Mouse (Mus musculus) liver, adult 2 months (tissue): ENCODE data around the gene Tm4sf5. TPM values are rescaled to one million over a fixed set of nuclear protein-coding genes. Genes with fewer than 3 reads are reported as not detected.

Experiments
- DNase-seq: peaks from one replicate; pipeline ENCODE4 v3.0.0-alpha.2; 2011; ENCODE audit warnings: low read depth, low spot score; ENCODE audit errors: extremely low read depth
- H3K27ac ChIP-seq: fragments of 200-500 bp; replicated peaks from 2 replicates; pipeline ENCODE4 v1.5.1; 2012; ENCODE audit warnings: low read depth, mild to moderate bottlenecking, control low read depth, inconsistent platforms, low read length; ENCODE audit not compliant: insufficient read depth
- H3K27me3 ChIP-seq: fragments of 200-500 bp; 2 replicates; pipeline ENCODE4 v1.6.1; 2012; ENCODE audit warnings: mild to moderate bottlenecking, moderate library complexity, low read length, inconsistent platforms; ENCODE audit not compliant: control insufficient read depth, insufficient read depth
- H3K36me3 ChIP-seq: fragments of 200-500 bp; 2 replicates; pipeline ENCODE4 v1.6.1; 2012; ENCODE audit warnings: low read length, inconsistent platforms; ENCODE audit not compliant: control insufficient read depth, insufficient read depth
- H3K4me1 ChIP-seq: fragments of 200-500 bp; 2 replicates; pipeline ENCODE4 v1.6.1; 2011; ENCODE audit warnings: low read length; ENCODE audit not compliant: control insufficient read depth, insufficient read depth
- H3K4me3 ChIP-seq: fragments of 200-500 bp; 2 replicates; pipeline ENCODE4 v1.5.1; 2011; ENCODE audit warnings: low read depth, mild to moderate bottlenecking, control low read depth, low read length, moderate library complexity; ENCODE audit not compliant: insufficient read depth
- H3K79me2 ChIP-seq: fragments of 200-500 bp; 2 replicates; pipeline ENCODE4 v1.6.1; 2012; ENCODE audit warnings: inconsistent platforms, mild to moderate bottlenecking, low read length, moderate library complexity; ENCODE audit not compliant: control insufficient read depth, insufficient read depth
- H3K9ac ChIP-seq: fragments of 200-500 bp; 2 replicates; pipeline ENCODE4 v1.6.1; 2012; ENCODE audit warnings: low read depth, mild to moderate bottlenecking, control low read depth, inconsistent platforms, low read length
- CTCF ChIP-seq: fragments of 200-500 bp; IDR thresholded peaks from 2 replicates; pipeline ENCODE4 v1.5.1; 2011; ENCODE audit warnings: low read depth, low read length, control low read depth
- POLR2A ChIP-seq: fragments of 200-500 bp; IDR thresholded peaks from 2 replicates; pipeline ENCODE4 v1.6.1; 2011; ENCODE audit warnings: low read length, control low read depth; ENCODE audit not compliant: insufficient read depth; ENCODE audit errors: extremely low read depth
- WGBS: fragments of 180-500 bp; shearing (Covaris S2); methylation state at CpG from one replicate; pipeline ENCODE4 v1.1.7; 2018; 5-methylcytosine and 5-hydroxymethylcytosine counted together
- polyA plus RNA-seq: library from polyadenylated mRNA; depleted of rRNA; stranded (reverse); fragments of >200 nt; gene quantifications from 2 replicates; pipeline ENCODE4 v1.2.3, GENCODE M21; 2012
- total RNA-seq: library from RNA; depleted of rRNA; stranded (reverse); fragments of >200 nt; gene quantifications from 2 replicates; pipeline ENCODE4 v1.2.3, GENCODE M21; 2014

Tm4sf5 gene
- total and polyA plus RNA-seq, 2 experiments: not detected

- no peak for DNase-seq
- Histone ChIP-seq H3K4me1 (no peaks in the 10 kb centered on the region), H3K9ac (no peak overlapping the region), H3K79me2 (no peaks in the 10 kb centered on the region), H3K27me3 (no peaks in the 10 kb centered on the region), H3K36me3 (no peaks in the 10 kb centered on the region), H3K27ac (no peak overlapping the region), H3K4me3 (no peak overlapping the region)
- WGBS: 65% methylated on average over 4 of the region's 4 CpGs
- TF ChIP-seq CTCF (no peak), POLR2A (no peak)
Measured at GRCm38 (mm10) chr11:70487816-70488215, 17.2 kb upstream of the Tm4sf5 start.

- 91% methylated on average over 3 of the region's 3 CpGs for WGBS
- Histone ChIP-seq H3K9ac (no peak overlapping the region), H3K27me3 (no peaks in the 10 kb centered on the region), H3K4me3 (no peak overlapping the region), H3K4me1 (no peaks in the 10 kb centered on the region), H3K36me3 (no peaks in the 10 kb centered on the region), H3K79me2 (no peaks in the 10 kb centered on the region), H3K27ac (no peak overlapping the region)
- no peak for DNase-seq
- TF ChIP-seq CTCF: no peak
- no peak for TF ChIP-seq POLR2A
Measured at GRCm38 (mm10) chr11:70489138-70489537, 15.9 kb upstream of the Tm4sf5 start.

- Histone ChIP-seq H3K4me3 (no peak overlapping the region), H3K4me1 (no peaks in the 10 kb centered on the region), H3K36me3 (no peaks in the 10 kb centered on the region), H3K27me3 (no peaks in the 10 kb centered on the region), H3K27ac (no peak overlapping the region), H3K79me2 (no peaks in the 10 kb centered on the region), H3K9ac (no peak overlapping the region)
- peak; percentile 54 for DNase-seq
- 78% methylated on average over 6 of the region's 6 CpGs for WGBS
- no peak for TF ChIP-seq POLR2A
- TF ChIP-seq CTCF: no peak
Measured at GRCm38 (mm10) chr11:70489684-70490083, 15.4 kb upstream of the Tm4sf5 start.

- Histone ChIP-seq H3K9ac (no peak overlapping the region), H3K36me3 (no peaks in the 10 kb centered on the region), H3K4me3 (no peak overlapping the region), H3K4me1 (peaks cover 14% of the 10 kb centered on the region), H3K27me3 (no peaks in the 10 kb centered on the region), H3K27ac (no peak overlapping the region), H3K79me2 (no peaks in the 10 kb centered on the region)
- TF ChIP-seq POLR2A (no peak), CTCF (peak; percentile 17; the same call in 1 of the 2 replicates)
- 69% methylated on average over 14 of the region's 14 CpGs for WGBS
- no peak for DNase-seq
Measured at GRCm38 (mm10) chr11:70499566-70500475, 5.2 kb upstream of the Tm4sf5 start.

- Histone ChIP-seq H3K27me3 (no peaks in the 10 kb centered on the region), H3K4me1 (peaks cover 14% of the 10 kb centered on the region), H3K4me3 (no peak overlapping the region), H3K79me2 (no peaks in the 10 kb centered on the region), H3K9ac (no peak overlapping the region), H3K36me3 (no peaks in the 10 kb centered on the region), H3K27ac (no peak overlapping the region)
- peak; percentile 58 for DNase-seq
- TF ChIP-seq CTCF (no peak), POLR2A (no peak)
- 90% methylated on average over 1 of the region's 1 CpGs for WGBS
Measured at GRCm38 (mm10) chr11:70500476-70500812, 4.6 kb upstream of the Tm4sf5 start.

GRCm38 (mm10) chr11:70502018-70502417, 3.0 kb upstream of the Tm4sf5 start:
- Histone ChIP-seq H3K27ac (peak overlapping the region; percentile 45; the same call in 1 of the 2 replicates), H3K4me3 (no peak overlapping the region), H3K79me2 (no peaks in the 10 kb centered on the region), H3K36me3 (no peaks in the 10 kb centered on the region), H3K9ac (no peak overlapping the region), H3K4me1 (peaks cover 16% of the 10 kb centered on the region), H3K27me3 (no peaks in the 10 kb centered on the region)
- WGBS: 12% methylated on average over 3 of the region's 3 CpGs
- DNase-seq: peak; percentile 85
- TF ChIP-seq CTCF: no peak
- TF ChIP-seq POLR2A: no peak
